Comparison of ENCODE assay signal across 8 mouse cellular contexts in genomic region chr4:95507141-95507945, GRCm38 (mm10). TPM values are rescaled to one million over a fixed set of nuclear protein-coding genes. Genes with fewer than 3 reads are reported as not detected.
DNase-seq lines count a peak whose midpoint lies in the region; ATAC-seq and TF ChIP-seq lines count a peak whose summit lies in the region.

No protein-coding gene starts in this region.

- H3K4me2 ChIP-seq in midbrain, embryonic 11.5 days, result no peak overlapping the region
- H3K4me2 ChIP-seq in forebrain, embryonic 16.5 days (ENCODE audit: low read length), result no peak overlapping the region
- H3K4me2 ChIP-seq in kidney, postnatal 0 days (ENCODE audit: low read length), result no peak overlapping the region
- no peak overlapping the region for H3K4me2 ChIP-seq in neural tube, embryonic 14.5 days (ENCODE audit: low read depth, low read length)
- no peak overlapping the region for H3K4me2 ChIP-seq in heart, embryonic 12.5 days

- no peaks in the 10 kb centered on the region for H3K36me3 ChIP-seq in midbrain, embryonic 11.5 days (ENCODE audit: control insufficient read depth, insufficient read depth, low read length)
- H3K36me3 ChIP-seq in midbrain, embryonic 10.5 days, result no peaks in the 10 kb centered on the region
- no peaks in the 10 kb centered on the region for H3K36me3 ChIP-seq in forebrain, embryonic 16.5 days (ENCODE audit: control insufficient read depth, insufficient read depth)
- H3K36me3 ChIP-seq in kidney, postnatal 0 days (ENCODE audit: insufficient read depth, low read length), result no peaks in the 10 kb centered on the region
- no peaks in the 10 kb centered on the region for H3K36me3 ChIP-seq in neural tube, embryonic 14.5 days (ENCODE audit: control insufficient read depth, insufficient read depth, low read length)
- H3K36me3 ChIP-seq in heart, embryonic 12.5 days, result no peaks in the 10 kb centered on the region

- H3K27ac ChIP-seq in midbrain, embryonic 11.5 days (ENCODE audit: low read depth, low read length), result no peak overlapping the region
- H3K27ac ChIP-seq in midbrain, embryonic 10.5 days (replicated peaks), result no peak overlapping the region
- H3K27ac ChIP-seq in forebrain, embryonic 16.5 days (ENCODE audit: low read length), result no peak overlapping the region
- H3K27ac ChIP-seq in kidney, postnatal 0 days, result no peak overlapping the region
- peak overlapping the region; percentile 60 for H3K27ac ChIP-seq in neural tube, embryonic 14.5 days (ENCODE audit: low read depth, low read length)
- H3K27ac ChIP-seq in heart, embryonic 12.5 days (ENCODE audit: poor library complexity, severe bottlenecking), result no peak overlapping the region

- no peaks in the 10 kb centered on the region for H3K9me3 ChIP-seq in midbrain, embryonic 11.5 days (ENCODE audit: control insufficient read depth, low read length)
- H3K9me3 ChIP-seq in midbrain, embryonic 10.5 days (replicated peaks), result no peaks in the 10 kb centered on the region
- H3K9me3 ChIP-seq in forebrain, embryonic 16.5 days (ENCODE audit: control insufficient read depth, low read length), result no peaks in the 10 kb centered on the region
- H3K9me3 ChIP-seq in kidney, postnatal 0 days (replicated peaks; ENCODE audit: low read length), result no peaks in the 10 kb centered on the region
- no peaks in the 10 kb centered on the region for H3K9me3 ChIP-seq in neural tube, embryonic 14.5 days (ENCODE audit: control insufficient read depth, low read length)
- H3K9me3 ChIP-seq in heart, embryonic 12.5 days (replicated peaks), result no peaks in the 10 kb centered on the region

- no peak overlapping the region for H3K9ac ChIP-seq in midbrain, embryonic 11.5 days (ENCODE audit: low read length)
- no peak overlapping the region for H3K9ac ChIP-seq in forebrain, embryonic 16.5 days (replicated peaks; ENCODE audit: low read depth, low read length)
- no peak overlapping the region for H3K9ac ChIP-seq in kidney, postnatal 0 days (ENCODE audit: low read depth, low read length)
- no peak overlapping the region for H3K9ac ChIP-seq in neural tube, embryonic 14.5 days (replicated peaks; ENCODE audit: low read depth, low read length)
- no peak overlapping the region for H3K9ac ChIP-seq in heart, embryonic 12.5 days

- 78% methylated on average over 7 of the region's 7 CpGs for WGBS in midbrain, embryonic 11.5 days
- 81% methylated on average over 7 of the region's 7 CpGs for WGBS in midbrain, embryonic 10.5 days
- 36% methylated on average over 7 of the region's 7 CpGs for WGBS in forebrain, embryonic 16.5 days
- 27% methylated on average over 7 of the region's 7 CpGs for WGBS in kidney, postnatal 0 days
- 25% methylated on average over 7 of the region's 7 CpGs for WGBS in neural tube, embryonic 14.5 days
- 81% methylated on average over 7 of the region's 7 CpGs for whole genome bisulfite sequencing in heart, embryonic 12.5 days

- no peaks in the 10 kb centered on the region for H3K4me1 ChIP-seq in midbrain, embryonic 11.5 days (ENCODE audit: control insufficient read depth, insufficient read depth, low read length)
- H3K4me1 ChIP-seq in midbrain, embryonic 10.5 days, result no peaks in the 10 kb centered on the region
- peaks cover 5% of the 10 kb centered on the region; the same call in 1 of the 2 replicates for H3K4me1 ChIP-seq in forebrain, embryonic 16.5 days (replicated peaks; ENCODE audit: control insufficient read depth, insufficient read depth, low read length)
- H3K4me1 ChIP-seq in kidney, postnatal 0 days (replicated peaks; ENCODE audit: insufficient read depth, low read length), result 0 out of 2 replicates have a peak, but pooled peaks cover 6% of the 10 kb centered on the region
- peaks cover 4% of the 10 kb centered on the region; the same call in 1 of the 2 replicates for H3K4me1 ChIP-seq in neural tube, embryonic 14.5 days (ENCODE audit: control insufficient read depth, insufficient read depth, low read length)
- H3K4me1 ChIP-seq in heart, embryonic 12.5 days (replicated peaks), result no peaks in the 10 kb centered on the region

- no peak overlapping the region for H3K4me3 ChIP-seq in midbrain, embryonic 11.5 days (ENCODE audit: low read depth, low read length)
- no peak overlapping the region for H3K4me3 ChIP-seq in midbrain, embryonic 10.5 days
- no peak overlapping the region for H3K4me3 ChIP-seq in forebrain, embryonic 16.5 days (replicated peaks; ENCODE audit: low read length)
- no peak overlapping the region for H3K4me3 ChIP-seq in kidney, postnatal 0 days (replicated peaks; ENCODE audit: low read depth, low read length)
- no peak overlapping the region for H3K4me3 ChIP-seq in neural tube, embryonic 14.5 days (ENCODE audit: low read depth, low read length)
- no peak overlapping the region for H3K4me3 ChIP-seq in heart, embryonic 12.5 days

- no peaks in the 10 kb centered on the region for H3K27me3 ChIP-seq in midbrain, embryonic 11.5 days (ENCODE audit: control insufficient read depth, insufficient read depth, low read length)
- no peaks in the 10 kb centered on the region for H3K27me3 ChIP-seq in midbrain, embryonic 10.5 days (ENCODE audit: low read depth, poor library complexity, severe bottlenecking)
- H3K27me3 ChIP-seq in forebrain, embryonic 16.5 days (replicated peaks; ENCODE audit: control insufficient read depth, insufficient read depth, low read length), result no peaks in the 10 kb centered on the region
- no peaks in the 10 kb centered on the region for H3K27me3 ChIP-seq in kidney, postnatal 0 days (ENCODE audit: insufficient read depth, low read length)
- H3K27me3 ChIP-seq in neural tube, embryonic 14.5 days (ENCODE audit: control insufficient read depth, insufficient read depth, low read length), result no peaks in the 10 kb centered on the region
- no peaks in the 10 kb centered on the region for H3K27me3 ChIP-seq in heart, embryonic 12.5 days (replicated peaks)

- no peak for ATAC-seq in midbrain, embryonic 11.5 days (ENCODE audit: low FRiP score)
- peak; percentile 69 for ATAC-seq in forebrain, embryonic 16.5 days
- no peak; the same call in 1 of the 2 replicates for ATAC-seq in kidney, postnatal 0 days (replicated peaks; ENCODE audit: low FRiP score, low read depth)
- ATAC-seq in neural tube, embryonic 14.5 days (ENCODE audit: low read depth), result peak; percentile 98
- ATAC-seq in heart, embryonic 12.5 days (ENCODE audit: insufficient number of reproducible peaks, low FRiP score), result no peak

- DNase-seq in midbrain, embryonic 11.5 days (ENCODE audit: low spot score, missing footprints), result peak; percentile 67
- no peak for DNase-seq in midbrain, embryonic 10.5 days (ENCODE audit: low spot score)
- peak; percentile 52 for DNase-seq in kidney, postnatal 0 days (ENCODE audit: low spot score)
- no peak for DNase-seq in lung, adult 18-20 months
- no peak for DNase-seq in Muller cell, postnatal 12 days (ENCODE audit: inconsistent ontology term)

- TF ChIP-seq CTCF in kidney, postnatal 0 days (IDR thresholded peaks at IDR 0.05; ENCODE audit: low read depth), result no peak

RNA-seq across cellular contexts. Expression of gene Fggy, which starts 50.0 kb away (rescaled TPM):
- 8.2 and 9.3 TPM in 2 replicates for polyA plus RNA-seq in midbrain, embryonic 11.5 days (2014; fragmentation: Nextera tagmentation; extraction: Ambion mirVana)
- polyA plus RNA-seq in midbrain, embryonic 10.5 days (2016; fragmentation: Nextera tagmentation; extraction: Ambion mirVana), result 6.2 and 7.5 TPM in 2 replicates
- polyA plus RNA-seq in forebrain, embryonic 16.5 days (2015; fragmentation: Nextera tagmentation; extraction: Ambion mirVana), result 5.6 and 6.7 TPM in 2 replicates
- polyA plus RNA-seq in kidney, postnatal 0 days (2015; fragmentation: Nextera tagmentation; extraction: Ambion mirVana), result 35.3 and 43.2 TPM in 2 replicates
- 8.4 and 9.3 TPM in 2 replicates for polyA plus RNA-seq in neural tube, embryonic 14.5 days (2014; fragmentation: Nextera tagmentation; extraction: Ambion mirVana)
- polyA plus RNA-seq in heart, embryonic 12.5 days (2016; fragmentation: Nextera tagmentation; extraction: Ambion mirVana), result 4.7 and 5.8 TPM in 2 replicates

Comparison
In these comparisons a context has a peak if more than half of its experiments do, and no peak if none do; other contexts are left out.
1. DNase-seq: peak in midbrain, embryonic 11.5 days (single experiment) and kidney, postnatal 0 days (single experiment); none in midbrain, embryonic 10.5 days (single experiment), lung, adult 18-20 months (0 of 2) and Muller cell, postnatal 12 days (single experiment).
2. ATAC-seq: peak in forebrain, embryonic 16.5 days (single experiment) and neural tube, embryonic 14.5 days (single experiment); none in midbrain, embryonic 11.5 days (single experiment), kidney, postnatal 0 days (single experiment) and heart, embryonic 12.5 days (single experiment).